Mouse (Mus musculus) frontal cortex, postnatal 25 days (tissue): ENCODE measurements at regions not wholly inside any gene's neighbourhood (a gene's known extent, or its start where the extent isn't known, plus 50 kb on each side); places are given as distances from the start of the nearest gene placed in this dataset.
A peak's percentile ranks its signal among the peaks of the same experiment; 100 is the strongest.

ENCODE experiments used
- DNase-seq, 2 experiments: peaks; one replicate each; pipeline ENCODE4 v3.0.0; 2022; ENCODE audit warnings: low spot score in 2 of 2

DNA sequence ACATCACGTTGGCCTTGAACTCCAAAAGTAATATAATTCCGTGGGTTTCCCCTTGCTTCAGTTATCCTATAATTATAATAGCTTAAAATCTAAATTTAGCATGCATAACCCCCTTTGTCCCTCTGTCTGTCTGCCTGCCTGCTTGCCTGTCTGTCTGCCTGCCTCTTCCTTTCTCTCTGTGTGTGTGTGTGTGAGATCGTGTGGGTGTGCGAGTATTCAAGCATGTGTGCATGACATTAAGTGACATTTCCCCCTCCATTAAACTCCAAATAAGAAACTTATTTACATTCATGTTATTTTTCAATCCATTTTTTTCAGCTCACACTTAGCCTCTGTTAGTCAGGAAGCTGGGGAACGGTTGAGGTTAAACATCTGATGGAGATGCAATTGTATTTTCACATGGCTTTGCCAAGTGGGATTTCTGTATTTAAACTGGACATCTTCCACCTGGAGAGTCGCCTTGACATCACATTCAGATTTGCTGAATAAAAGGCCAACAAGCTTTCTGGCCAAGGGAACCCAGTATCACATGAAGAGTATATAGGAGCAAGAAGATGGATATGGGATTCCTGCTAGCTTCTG lies 130.8 kb upstream of the Map3k1 start:
- no peak for DNase-seq

DNA sequence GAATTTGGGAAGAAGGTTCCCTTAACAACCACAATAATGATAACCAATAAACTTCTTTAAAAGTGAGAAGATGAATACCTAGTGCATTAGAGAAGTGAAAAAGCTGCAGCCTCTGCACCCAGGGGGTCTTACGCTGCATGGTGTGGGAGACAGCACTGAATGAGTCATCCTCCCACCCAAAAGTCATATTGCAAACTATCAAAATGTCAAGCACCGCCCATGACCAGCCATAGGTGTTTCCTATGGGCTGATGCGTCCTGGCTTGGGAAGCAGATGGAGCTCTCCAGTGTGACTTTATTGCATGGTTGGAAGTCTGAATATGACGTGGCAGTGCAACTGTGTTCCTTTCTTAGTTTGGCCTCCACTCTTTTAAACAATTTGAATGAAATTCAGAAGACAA lies 131.5 kb upstream of the Map3k1 start:
- DNase-seq = no peak

DNA sequence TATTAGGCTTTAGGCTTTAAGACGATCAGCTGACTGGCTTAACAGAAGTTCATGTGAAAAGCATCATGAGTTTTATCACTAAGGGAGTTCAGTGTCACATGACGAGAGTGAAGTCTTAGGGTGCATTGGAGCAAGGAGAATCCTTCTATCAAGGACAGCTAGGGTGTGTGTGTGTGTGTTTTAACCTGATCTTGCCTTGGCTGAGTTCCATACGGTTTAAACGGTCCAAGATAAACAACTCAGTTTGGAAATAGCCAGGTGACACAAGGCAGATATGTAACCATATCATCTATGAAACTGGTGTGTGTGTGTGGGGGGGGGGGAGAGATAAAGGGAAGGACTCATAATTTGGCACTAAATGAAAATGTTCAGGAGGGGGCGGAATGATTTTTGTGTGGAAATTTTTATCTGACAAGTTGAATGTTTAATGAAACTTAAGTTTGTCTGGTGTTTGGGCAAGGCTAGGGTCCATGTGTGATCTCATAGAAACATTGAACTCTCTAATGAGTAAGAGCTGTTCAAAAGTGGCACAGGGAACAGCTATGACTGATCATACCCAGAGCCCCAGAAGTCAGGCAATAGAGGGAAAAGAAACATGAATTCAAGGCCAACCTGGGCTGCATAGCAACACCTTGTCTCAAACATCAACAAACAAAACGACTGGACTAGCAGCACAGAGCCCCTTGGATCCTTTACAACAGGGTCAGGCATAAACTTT lies 132.2 kb upstream of the Map3k1 start:
- DNase-seq = no peak

DNA sequence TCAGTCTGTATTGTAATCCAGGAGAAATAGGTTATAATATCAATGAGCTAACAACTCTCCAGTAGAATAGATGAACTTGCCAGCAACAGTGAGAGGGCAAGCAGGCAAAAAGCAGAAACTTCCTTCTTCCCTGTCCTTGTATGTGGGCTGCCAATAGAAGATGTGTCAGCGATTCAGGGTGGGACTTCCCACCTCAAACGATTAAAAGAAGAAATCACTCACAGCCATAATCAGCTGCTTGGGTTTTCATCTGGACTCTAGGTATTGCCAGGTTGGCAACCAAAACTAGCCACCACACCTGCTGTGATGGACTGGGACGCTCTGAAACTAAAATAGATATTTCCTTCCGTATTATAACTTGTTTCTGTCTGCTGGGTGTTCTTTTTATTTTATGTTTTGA lies 133.2 kb upstream of the Map3k1 start:
- no peak for DNase-seq

DNA sequence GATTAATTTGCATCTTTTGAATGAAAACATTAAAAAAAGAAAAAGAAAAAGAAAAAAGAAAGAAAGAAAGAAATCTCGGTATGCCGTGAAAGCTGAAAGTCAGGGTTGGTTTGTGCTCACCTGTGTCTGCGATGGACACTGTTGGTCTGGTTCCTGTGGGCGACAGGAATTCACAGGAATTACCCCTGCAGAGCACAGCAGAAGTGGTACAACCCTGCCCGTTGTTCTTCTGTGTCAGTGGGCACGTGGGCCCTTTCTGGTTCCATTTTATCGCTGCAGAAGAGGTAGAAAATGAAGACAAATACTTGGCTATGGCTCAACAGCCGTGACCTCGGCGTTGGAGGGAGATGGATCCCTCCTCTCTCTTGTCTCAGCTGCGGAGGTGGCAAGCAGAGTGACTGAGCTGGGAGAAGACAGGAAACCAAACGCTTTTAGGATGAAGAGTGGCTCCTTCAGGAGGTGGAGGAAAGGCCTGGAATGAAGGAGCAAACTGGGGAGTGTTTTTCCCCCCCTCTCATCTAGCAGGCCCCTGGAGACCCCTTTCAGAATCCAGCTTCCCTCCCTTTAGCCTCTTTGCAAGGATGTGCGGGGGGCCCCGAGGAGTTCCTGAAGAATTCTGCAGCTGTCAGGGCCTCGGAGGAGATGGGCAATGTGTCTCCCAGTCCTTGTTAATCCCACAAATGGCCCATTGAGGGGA lies 134.7 kb upstream of the Map3k1 start:
- DNase-seq = no peak

DNA sequence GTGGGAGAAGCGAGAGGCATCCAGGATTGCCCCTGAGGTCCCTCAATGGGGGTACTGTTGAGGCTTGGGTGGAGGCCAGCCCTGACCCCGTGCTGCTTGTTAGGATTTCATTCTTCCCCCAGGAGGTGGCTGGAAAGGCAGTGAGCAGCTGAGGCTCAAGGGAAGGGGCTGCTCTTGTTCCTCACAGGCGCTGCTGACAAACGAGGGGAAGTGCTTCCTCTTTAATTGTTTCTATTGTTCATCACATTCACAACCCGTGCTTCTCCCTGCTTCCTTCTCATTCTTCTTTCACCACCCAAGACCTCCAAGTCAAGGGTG lies 135.3 kb upstream of the Map3k1 start:
- peak in 1 of 2 experiments; percentile 21 for DNase-seq

DNA sequence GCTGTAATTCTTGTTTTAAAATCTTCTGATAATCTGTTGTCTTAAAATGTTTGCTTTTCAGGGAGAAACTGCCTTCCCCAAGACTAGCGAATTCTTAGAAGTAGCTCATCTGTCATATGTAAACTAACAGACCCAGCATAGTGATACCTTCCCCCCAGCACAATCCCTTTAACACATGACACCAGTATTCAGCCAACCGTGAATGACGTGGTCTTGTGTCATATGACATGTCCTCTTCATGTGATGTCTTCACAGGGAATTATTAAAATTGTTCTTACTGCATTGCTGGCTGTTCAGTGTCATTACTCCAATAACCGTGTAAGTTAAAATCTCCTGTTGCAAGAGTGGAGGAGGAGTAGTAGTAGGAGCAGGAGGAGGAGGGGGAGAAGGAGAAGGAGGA lies 137.5 kb upstream of the Map3k1 start:
- no peak for DNase-seq

DNA sequence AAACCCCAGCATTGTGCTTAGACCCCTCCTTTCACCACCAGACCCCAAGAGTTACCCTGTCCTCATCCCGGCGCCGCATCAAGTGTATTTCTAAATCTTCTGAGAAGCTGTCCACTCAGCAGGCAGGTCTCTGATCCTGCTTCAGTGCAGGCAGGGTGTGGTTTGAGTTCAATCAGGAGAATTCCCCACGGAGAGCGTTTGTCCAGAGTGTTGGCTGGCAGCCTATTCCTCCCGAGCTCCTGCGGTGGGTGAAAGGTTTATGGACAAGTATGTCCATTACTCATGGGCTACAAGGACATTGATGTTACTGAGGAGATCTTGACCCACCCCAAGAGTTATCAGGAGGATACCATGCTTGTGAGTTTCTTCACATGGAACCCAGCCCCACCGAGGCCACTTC lies 138.0 kb upstream of the Map3k1 start:
- DNase-seq = no peak

DNA sequence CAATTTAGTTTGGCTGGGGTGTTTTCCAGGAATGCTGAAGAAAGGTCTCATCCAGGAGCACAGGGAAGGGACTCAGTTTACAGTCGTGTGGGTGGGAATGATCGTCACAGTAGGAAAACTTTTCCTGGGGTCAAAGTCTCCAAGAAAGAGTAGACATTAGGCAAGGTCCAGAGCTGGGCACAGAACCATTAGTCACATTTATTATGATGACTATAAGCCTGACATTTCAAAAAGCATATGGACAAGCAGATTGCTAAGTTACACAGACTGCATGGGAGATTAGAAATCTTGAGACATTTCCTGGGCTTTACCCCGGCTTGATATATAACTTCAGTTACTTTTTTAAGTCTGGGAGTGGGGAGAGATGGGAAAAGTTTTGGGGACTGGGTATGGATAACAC lies 139.6 kb upstream of the Map3k1 start:
- DNase-seq = no peak

DNA sequence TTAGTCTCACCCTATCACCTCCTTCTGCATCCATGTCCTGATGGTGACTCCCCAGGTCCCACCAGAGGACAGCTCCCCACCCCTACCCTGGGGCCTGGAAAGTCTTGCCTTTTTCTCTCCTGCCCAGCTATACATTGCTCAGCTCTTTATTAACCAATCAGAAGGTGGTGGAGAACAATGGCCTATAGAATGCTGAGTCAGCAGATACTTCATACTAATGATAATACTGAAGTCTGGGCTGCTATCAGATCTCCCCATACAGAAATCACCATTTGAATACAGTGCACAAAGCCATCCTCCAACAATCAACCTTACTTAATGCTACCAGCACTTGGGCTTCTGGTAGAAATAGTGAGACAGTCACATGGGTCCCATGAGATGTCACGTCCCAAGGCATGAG lies 141.2 kb upstream of the Map3k1 start:
- DNase-seq = no peak

DNA sequence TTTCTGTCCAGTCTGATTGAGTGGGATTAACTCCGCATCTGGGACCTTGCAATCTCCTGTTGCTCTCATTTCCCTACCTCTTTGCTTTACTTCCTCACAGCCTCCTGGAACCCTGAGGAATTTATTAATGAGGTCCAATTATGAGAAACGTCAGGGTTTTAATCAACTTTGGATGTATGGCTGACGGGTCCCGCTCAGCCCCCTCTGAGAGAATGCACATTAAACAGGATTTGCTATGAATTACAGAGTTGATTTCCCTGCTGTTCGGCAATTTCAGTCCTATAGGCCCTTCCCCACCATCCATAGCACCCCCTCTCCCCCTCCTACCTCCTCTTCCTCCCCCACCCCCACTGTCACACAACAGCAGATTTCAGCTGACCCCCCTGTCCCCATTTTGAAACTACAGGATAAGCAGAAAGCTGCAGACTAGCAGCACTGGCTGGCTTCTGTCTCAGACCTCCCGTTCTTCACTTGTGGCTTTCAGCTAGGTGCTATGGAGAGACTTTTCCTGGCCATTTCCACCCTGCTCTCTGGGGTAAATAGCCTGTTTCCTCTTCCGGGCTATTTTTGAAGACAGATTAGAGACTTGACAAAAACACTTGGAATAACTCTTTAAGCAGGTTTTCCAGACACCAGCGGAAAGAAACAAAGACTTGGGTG lies 145.2 kb upstream of the Map3k1 start:
- DNase-seq = no peak

DNA sequence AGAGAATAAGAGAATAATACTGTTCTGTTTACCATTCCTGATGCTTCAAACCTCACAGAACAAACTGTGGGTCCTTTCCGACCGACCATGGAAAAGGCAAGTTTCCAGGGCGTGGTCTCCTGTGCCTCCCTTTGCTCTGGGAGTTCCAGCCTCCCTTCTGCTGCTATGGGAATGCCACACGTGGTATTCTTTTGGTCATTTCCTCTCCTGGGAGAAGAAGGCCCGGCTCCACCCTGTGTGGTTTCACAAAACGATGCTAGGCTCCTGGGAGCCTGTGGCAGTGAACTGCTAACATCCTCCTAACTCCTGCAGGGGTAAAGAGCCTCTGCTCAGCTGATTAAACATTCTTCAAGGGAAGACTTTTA lies 145.7 kb upstream of the Map3k1 start:
- no peak for DNase-seq

DNA sequence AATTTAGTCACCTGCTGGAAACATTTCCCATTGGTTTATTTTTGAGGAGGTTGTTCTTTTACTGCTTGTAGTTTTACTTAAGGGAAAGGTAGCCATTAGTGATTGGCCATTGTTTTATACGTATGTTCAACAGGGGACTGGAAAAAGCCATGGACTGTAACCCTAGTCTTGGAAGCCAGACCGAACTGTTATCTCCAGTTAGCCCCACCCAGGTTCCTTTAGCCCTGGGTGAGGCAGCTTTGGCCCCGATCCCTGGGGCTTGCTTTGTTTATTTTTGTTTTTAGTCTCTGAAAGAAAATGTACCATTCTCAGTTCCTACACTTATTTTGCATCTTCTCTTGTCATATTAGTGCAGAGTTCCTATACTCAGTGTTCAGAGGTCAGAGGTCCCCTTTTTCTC lies 148.3 kb upstream of the Map3k1 start:
- no peak for DNase-seq

DNA sequence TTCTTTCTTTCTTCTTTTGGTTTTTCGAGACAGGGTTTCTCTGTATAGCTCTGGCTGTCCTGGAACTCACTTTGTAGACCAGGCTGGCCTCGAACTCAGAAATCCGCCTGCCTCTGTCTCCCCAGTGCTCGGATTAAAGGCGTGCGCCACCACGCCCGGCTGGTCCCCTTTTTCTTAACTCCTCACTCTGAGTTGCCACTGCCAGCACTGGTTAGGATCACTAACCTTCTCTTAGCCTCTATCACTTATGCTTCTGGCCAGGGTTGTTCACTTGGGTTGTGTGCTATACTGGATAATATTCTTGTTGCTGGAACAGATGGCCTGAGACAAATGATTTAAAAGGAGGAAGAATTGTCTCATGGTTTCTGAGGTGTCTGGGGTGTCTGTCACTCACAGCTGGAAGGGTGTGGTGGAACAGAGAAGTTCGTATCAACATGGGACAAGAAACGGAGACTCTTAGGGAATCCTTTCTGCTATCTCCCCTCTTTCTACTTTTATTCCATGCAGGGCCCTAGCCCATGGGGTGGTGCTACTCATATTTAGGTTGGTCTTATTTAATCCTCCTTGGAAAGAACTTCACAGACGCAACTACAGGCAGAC lies 149.0 kb upstream of the Map3k1 start:
- no peak for DNase-seq

DNA sequence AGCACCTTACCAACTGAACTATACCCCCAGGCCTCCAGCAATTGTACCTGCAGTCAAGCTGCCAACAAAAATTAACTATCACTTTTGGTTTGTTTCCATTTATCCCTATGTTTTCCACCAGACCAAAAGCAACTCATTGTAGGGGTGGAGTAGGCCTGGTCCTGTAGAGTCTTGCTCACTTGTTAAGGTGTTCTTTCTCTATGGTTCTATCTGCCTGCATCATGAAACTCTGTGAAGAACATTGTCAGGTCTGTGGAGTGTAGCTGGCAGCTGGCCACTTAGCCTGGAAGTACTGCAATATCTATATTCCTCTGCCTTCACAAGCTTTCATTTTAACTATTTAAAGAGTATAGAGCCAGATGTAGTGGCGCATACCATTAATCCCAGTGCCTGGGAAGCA lies 149.6 kb upstream of the Map3k1 start:
- DNase-seq = no peak

DNA sequence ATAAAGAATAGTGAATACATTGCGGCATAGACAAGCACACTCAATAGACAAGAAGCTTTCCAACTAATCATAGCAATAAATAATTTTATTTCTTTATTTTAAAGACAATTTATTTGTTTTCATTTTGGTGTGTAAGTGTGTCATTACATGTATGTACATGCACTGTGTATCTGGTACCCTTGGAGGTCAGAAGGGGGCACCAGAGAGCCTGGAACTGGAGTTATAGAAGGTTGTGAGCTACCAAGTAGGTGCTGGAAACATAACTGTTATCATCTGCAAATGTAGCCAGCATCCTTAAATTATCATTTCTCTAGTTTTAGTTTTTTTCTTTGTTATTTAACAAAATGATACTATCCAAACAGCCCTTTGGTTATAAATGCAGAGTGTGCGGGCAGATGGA lies 151.2 kb upstream of the Map3k1 start:
- DNase-seq = no peak

DNA sequence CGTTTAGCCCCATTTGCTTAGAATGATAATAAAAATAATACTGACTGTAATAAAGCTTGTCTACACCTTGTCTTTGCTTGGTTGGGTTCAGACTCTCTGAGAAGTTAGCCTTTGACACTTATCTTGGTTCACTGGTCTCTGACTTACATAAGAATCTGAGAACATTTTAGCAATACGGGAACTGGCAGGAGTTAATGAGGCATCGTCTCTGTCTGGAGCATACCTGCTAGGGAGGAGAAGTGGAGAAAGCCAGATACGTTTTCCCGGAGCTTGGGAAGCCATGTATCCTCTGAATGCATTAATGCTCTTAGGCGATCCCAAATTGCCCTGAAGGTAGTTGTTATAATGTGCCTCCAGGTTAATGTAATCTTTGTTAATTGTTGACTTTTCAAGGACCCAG lies 152.6 kb upstream of the Map3k1 start:
- DNase-seq = no peak

DNA sequence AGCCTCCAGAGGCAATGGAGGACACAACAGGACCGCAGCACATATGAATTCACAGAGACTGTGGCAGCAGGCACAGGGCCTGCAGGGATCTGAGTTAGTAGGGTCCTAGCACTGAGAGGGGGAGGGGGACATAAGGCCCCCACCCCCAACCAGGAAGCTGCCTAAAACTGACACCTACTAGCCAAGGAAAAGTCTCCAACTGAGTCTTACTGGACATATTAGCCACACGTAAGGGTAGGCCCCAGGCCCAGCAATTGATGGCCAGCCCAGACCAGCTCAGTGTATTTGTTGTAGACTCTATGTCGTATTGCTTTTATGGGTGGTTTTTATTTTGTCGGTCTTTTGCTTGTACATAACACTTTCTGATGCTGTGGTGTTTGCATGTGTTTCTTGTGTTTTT lies 153.4 kb upstream of the Map3k1 start:
- DNase-seq = no peak

DNA sequence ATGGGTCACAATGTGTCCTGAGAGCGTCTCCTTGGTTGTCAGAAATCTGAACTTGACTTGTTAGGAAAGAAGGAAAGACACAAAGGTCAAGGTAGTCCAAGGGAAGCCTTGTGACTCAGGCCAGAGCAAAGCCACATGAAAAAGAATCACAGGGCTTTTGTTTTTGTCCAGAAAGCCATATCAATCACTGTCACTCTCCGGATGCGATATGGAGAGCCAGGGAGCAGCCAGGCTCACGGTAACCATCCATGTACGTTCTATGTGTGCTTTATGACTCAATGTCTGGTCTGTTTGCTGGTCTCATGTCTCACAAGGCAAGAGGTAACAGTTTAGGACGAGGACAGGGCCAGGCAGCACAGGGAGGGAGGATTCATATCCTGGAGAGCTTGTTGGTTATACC lies 157.3 kb upstream of the Map3k1 start:
- DNase-seq = no peak

DNA sequence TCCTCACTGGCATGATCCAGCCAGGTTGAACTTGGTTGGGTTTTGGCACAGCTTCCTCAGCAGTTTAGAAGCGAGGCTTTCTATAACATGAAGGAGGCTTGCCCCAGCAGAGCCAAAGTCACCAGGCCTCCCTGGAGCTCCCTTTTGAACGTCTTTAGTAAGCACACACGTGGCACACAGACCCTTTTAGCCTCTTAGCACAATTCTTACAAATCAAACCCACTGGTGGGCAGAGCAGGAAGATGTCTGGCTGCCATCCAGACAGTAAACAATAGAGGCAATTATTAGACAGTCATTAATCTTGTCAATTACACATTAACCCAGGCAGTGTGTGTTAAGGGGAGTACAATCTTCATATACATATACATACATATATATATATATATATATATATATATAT lies 157.8 kb upstream of the Map3k1 start:
- no peak for DNase-seq

DNA sequence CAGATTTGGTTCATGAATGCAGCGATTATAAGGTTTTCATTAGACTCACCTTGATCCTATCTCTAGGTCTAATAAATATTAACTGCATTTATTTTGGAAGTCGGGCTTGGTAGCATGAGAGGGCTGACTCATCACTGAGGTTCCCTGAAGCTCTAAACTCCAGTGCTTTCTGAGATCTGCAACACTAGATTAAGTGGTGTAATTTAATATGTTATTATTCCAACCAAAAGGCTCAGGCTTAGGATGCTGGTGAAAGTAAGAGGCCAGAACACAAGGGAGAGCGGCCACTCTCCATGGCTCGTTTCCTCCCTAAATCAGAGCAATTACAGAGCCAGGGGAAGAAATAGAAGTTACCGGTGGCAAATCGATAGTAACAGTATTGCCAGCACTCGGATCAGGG lies 159.4 kb upstream of the Map3k1 start:
- no peak for DNase-seq

DNA sequence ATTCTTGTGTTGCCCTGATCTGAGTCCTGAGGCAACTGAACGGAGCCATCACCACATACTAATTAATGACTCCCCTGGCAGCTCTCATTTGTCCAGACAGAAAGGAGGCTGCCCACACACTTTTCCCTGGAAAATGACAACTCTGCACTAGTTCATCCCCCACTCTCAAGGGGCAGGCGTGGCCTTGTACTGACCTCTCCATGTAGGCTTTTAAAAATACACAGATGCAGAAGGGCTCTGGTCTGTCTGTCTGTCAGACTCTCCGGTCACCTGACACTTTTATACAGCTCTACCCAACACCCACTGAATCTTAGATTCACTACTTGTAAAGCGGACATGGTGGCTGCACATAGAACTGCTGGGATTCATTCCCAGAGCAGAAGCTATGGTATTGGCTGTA lies 165.5 kb upstream of the Map3k1 start:
- DNase-seq = no peak

DNA sequence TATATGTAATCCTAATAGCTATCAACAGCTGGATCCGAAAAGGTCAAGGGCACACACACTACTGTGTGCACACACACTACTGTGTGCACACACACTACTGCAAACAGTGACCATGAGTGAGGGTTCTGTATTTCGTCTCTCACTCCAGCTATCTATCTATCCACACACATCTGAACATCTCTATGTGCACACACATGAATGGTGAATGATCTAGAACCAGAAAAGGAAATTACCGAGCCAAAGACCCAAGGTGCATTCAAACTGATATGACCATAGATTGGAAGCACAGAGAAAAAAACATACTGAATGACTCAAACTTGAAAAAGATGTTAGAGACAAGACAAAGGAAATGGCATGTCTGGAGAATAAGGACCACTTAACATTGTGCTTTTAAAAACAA lies 166.8 kb upstream of the Map3k1 start:
- no peak for DNase-seq
